8 mouse cellular contexts compared by ENCODE assay signal in genomic region chr2:165874461-165875339, GRCm38 (mm10). TPM values are rescaled to one million over a fixed set of nuclear protein-coding genes. Genes with fewer than 3 reads are reported as not detected.
DNase-seq lines count a peak whose midpoint lies in the region; ATAC-seq and TF ChIP-seq lines count a peak whose summit lies in the region.

No protein-coding gene starts in this region.

- peaks cover 80% of the 10 kb centered on the region for H3K4me1 ChIP-seq in embryonic facial prominence, embryonic 13.5 days
- peaks cover 83% of the 10 kb centered on the region for H3K4me1 ChIP-seq in heart, embryonic 10.5 days
- H3K4me1 ChIP-seq in kidney, embryonic 15.5 days, result peaks cover 72% of the 10 kb centered on the region
- H3K4me1 ChIP-seq in liver, embryonic 12.5 days, result peaks cover 81% of the 10 kb centered on the region

- peaks cover 89% of the 10 kb centered on the region for H3K79me2 ChIP-seq in myocyte (ENCODE audit: control insufficient read depth, insufficient read depth)

- H3K36me3 ChIP-seq in embryonic facial prominence, embryonic 13.5 days, result peaks cover 31% of the 10 kb centered on the region
- peaks cover 56% of the 10 kb centered on the region for H3K36me3 ChIP-seq in heart, embryonic 10.5 days
- H3K36me3 ChIP-seq in kidney, embryonic 15.5 days, result peaks cover 46% of the 10 kb centered on the region
- peaks cover 98% of the 10 kb centered on the region for H3K36me3 ChIP-seq in liver, embryonic 12.5 days
- peaks cover 17% of the 10 kb centered on the region for H3K36me3 ChIP-seq in myocyte (ENCODE audit: control insufficient read depth, insufficient read depth)

- no peaks in the 10 kb centered on the region for H3K9me3 ChIP-seq in embryonic facial prominence, embryonic 13.5 days
- no peaks in the 10 kb centered on the region for H3K9me3 ChIP-seq in heart, embryonic 10.5 days
- H3K9me3 ChIP-seq in kidney, embryonic 15.5 days (replicated peaks), result no peaks in the 10 kb centered on the region
- H3K9me3 ChIP-seq in liver, embryonic 12.5 days (replicated peaks), result no peaks in the 10 kb centered on the region

- no peak overlapping the region for H3ac ChIP-seq in myocyte (ENCODE audit: control insufficient read depth, insufficient read length)

- whole genome bisulfite sequencing in embryonic facial prominence, embryonic 13.5 days, result 39% methylated on average over 13 of the region's 13 CpGs
- 40% methylated on average over 13 of the region's 13 CpGs for WGBS in heart, embryonic 10.5 days
- 17% methylated on average over 13 of the region's 13 CpGs for WGBS in kidney, embryonic 15.5 days
- 57% methylated on average over 13 of the region's 13 CpGs for WGBS in liver, embryonic 12.5 days (ENCODE audit: insufficient replicate concordance)

- peak overlapping the region; percentile 89 for H3K27ac ChIP-seq in embryonic facial prominence, embryonic 13.5 days
- H3K27ac ChIP-seq in heart, embryonic 10.5 days, result peak overlapping the region; percentile 99
- peak overlapping the region; percentile 96 for H3K27ac ChIP-seq in kidney, embryonic 15.5 days
- H3K27ac ChIP-seq in liver, embryonic 12.5 days, result peak overlapping the region; percentile 45

- H3K9ac ChIP-seq in embryonic facial prominence, embryonic 13.5 days, result peak overlapping the region; percentile 65
- H3K9ac ChIP-seq in kidney, embryonic 15.5 days, result peak overlapping the region; percentile 43
- peak overlapping the region; percentile 4; the same call in 1 of the 2 replicates for H3K9ac ChIP-seq in liver, embryonic 12.5 days

- H3K4me2 ChIP-seq in embryonic facial prominence, embryonic 13.5 days, result peak overlapping the region; percentile 40
- peak overlapping the region; percentile 49 for H3K4me2 ChIP-seq in kidney, embryonic 15.5 days
- H3K4me2 ChIP-seq in liver, embryonic 12.5 days, result peak overlapping the region; percentile 17; the same call in 1 of the 2 replicates
- peak overlapping the region; percentile 60 for H3K4me2 ChIP-seq in myocyte (ENCODE audit: low read depth)

- ATAC-seq in embryonic facial prominence, embryonic 13.5 days (ENCODE audit: insufficient number of reproducible peaks, insufficient read depth, low FRiP score, low TSS enrichment, low read depth), result 0 out of 2 replicates have a peak, but pooled peaks have one; percentile 35
- ATAC-seq in kidney, embryonic 15.5 days (replicated peaks; ENCODE audit: low FRiP score), result peak; percentile 87
- peak; percentile 33 for ATAC-seq in liver, embryonic 12.5 days

- no peaks in the 10 kb centered on the region for H3K27me3 ChIP-seq in embryonic facial prominence, embryonic 13.5 days
- no peaks in the 10 kb centered on the region for H3K27me3 ChIP-seq in heart, embryonic 10.5 days (ENCODE audit: insufficient read depth, poor library complexity, severe bottlenecking)
- H3K27me3 ChIP-seq in kidney, embryonic 15.5 days, result no peaks in the 10 kb centered on the region
- no peaks in the 10 kb centered on the region for H3K27me3 ChIP-seq in liver, embryonic 12.5 days (replicated peaks)
- no peaks in the 10 kb centered on the region for H3K27me3 ChIP-seq in myocyte (ENCODE audit: control insufficient read depth, insufficient read depth, insufficient read length)

- no peak overlapping the region for H3K4me3 ChIP-seq in embryonic facial prominence, embryonic 13.5 days
- H3K4me3 ChIP-seq in heart, embryonic 10.5 days, result peak overlapping the region; percentile 12; the same call in 1 of the 2 replicates
- peak overlapping the region; percentile 11; the same call in 1 of the 2 replicates for H3K4me3 ChIP-seq in kidney, embryonic 15.5 days (replicated peaks)
- no peak overlapping the region for H3K4me3 ChIP-seq in liver, embryonic 12.5 days
- no peak overlapping the region for H3K4me3 ChIP-seq in myocyte

- DNase-seq in ovary, postnatal 36 days (ENCODE audit: low spot score), result peak; percentile 66
- no peak for DNase-seq in ovary, postnatal 10 days (ENCODE audit: low spot score)
- no peak for DNase-seq in heart, embryonic 10.5 days (ENCODE audit: low spot score)
- no peak for DNase-seq in adipocyte (ENCODE audit: low spot score)

- TF ChIP-seq POLR2A in myocyte (IDR thresholded peaks at IDR 0.05; ENCODE audit: insufficient read length, low read depth), result no peak

TF ChIP-seq in myocyte, 11 proteins besides CTCF, POLR2A, EP300 and RAD21:
- TF ChIP-seq MYOG (IDR thresholded peaks at IDR 0.05; ENCODE audit: control insufficient read depth in 1 of 3, insufficient read depth in 1 of 3, insufficient read length in 2 of 3, low read depth in 2 of 3) (peak in 1 of 3 experiments; percentile 10), CEBPB (IDR thresholded peaks at IDR 0.05; ENCODE audit: insufficient read depth, poor library complexity, severe bottlenecking) (no peak), MYOD1 (IDR thresholded peaks at IDR 0.05; ENCODE audit: control insufficient read depth in 1 of 3, insufficient read length in 2 of 3, low read depth in 2 of 3) (peak in 1 of 3 experiments; percentile 11)

RNA-seq across cellular contexts. Expression of gene Zmynd8, which starts 24.1 kb away (rescaled TPM):
- polyA plus RNA-seq in embryonic facial prominence, embryonic 13.5 days (2015; fragmentation: Nextera tagmentation; extraction: Ambion mirVana), result 61.4 and 62.3 TPM in 2 replicates
- polyA plus RNA-seq in heart, embryonic 10.5 days (2016; fragmentation: Nextera tagmentation; extraction: Ambion mirVana), result 57.1 and 58.5 TPM in 2 replicates
- 67.1 and 68.3 TPM in 2 replicates for polyA plus RNA-seq in kidney, embryonic 15.5 days (2015; fragmentation: Nextera tagmentation; extraction: Ambion mirVana)
- polyA plus RNA-seq in liver, embryonic 12.5 days (2016; fragmentation: Nextera tagmentation; extraction: Ambion mirVana), result 35.7 and 38.5 TPM in 2 replicates
- 20.9 TPM for polyA plus RNA-seq in myocyte (2012; fragmentation: generic; extraction: Trizol)

Comparison
In these comparisons a context has a peak if more than half of its experiments do, and no peak if none do; other contexts are left out.
1. ATAC-seq: peak in every context shown above with its lines; median percentile 87 in kidney, embryonic 15.5 days; 35 in embryonic facial prominence, embryonic 13.5 days; 33 in liver, embryonic 12.5 days.
2. H3K27ac ChIP-seq: peak in every context shown above with its lines; median percentile 99 in heart, embryonic 10.5 days; 96 in kidney, embryonic 15.5 days; 89 in embryonic facial prominence, embryonic 13.5 days; 45 in liver, embryonic 12.5 days.
3. H3K4me3 ChIP-seq: peak in heart, embryonic 10.5 days (single experiment) and kidney, embryonic 15.5 days (single experiment); none in embryonic facial prominence, embryonic 13.5 days (single experiment), liver, embryonic 12.5 days (single experiment) and myocyte (single experiment).
4. H3K9ac ChIP-seq: peak in every context shown above with its lines; median percentile 65 in embryonic facial prominence, embryonic 13.5 days; 43 in kidney, embryonic 15.5 days; 4 in liver, embryonic 12.5 days.
5. Peak in every context shown above with its lines, with median percentiles within 50 percentile points of each other: H3K4me2 ChIP-seq.